Mouse (Mus musculus) monocyte, adult 5-6 weeks (primary cell): ENCODE measurements around the gene Ncbp1. TPM values are rescaled to one million over a fixed set of nuclear protein-coding genes. Genes with fewer than 3 reads are reported as not detected.
"Not testable (repeated sequence)": the region's sequence is repeated elsewhere in the genome, so short reads cannot be mapped to it uniquely, and the experiment has no call there.

Experiments
- ATAC-seq: fragments of 153-309, 156-312 bp; replicated peaks from 2 replicates; pipeline ENCODE4 v1.8.0; 2017; ENCODE audit warnings: mild to moderate bottlenecking; ENCODE audit not compliant: low TSS enrichment, insufficient number of reproducible peaks, severe bottlenecking, poor library complexity, low FRiP score
- total RNA-seq: library from RNA; stranded (forward); fragments of 200-1000, 200-491, 200-594 nt; gene quantifications from 3 replicates; pipeline ENCODE4 v1.2.3, GENCODE M21; 2017

Ncbp1 gene
- total RNA-seq, 1 experiment from 2014 or later = 45.6 TPM

GRCm38 (mm10) chr4:46186466-46186865 is 48.1 kb downstream of the Ncbp1 start:
- ATAC-seq = no peak

GRCm38 (mm10) chr4:46192011-46192410 is 53.6 kb downstream of the Ncbp1 start:
- not testable (repeated sequence) for ATAC-seq

- ATAC-seq = peak; percentile 91
These were observed 57.5 kb downstream of the Ncbp1 start, which contains the start of gene Xpa for GRCm38 (mm10) chr4:46195781-46196487. Gene Xpa, minus strand, starts transcription at chr4:46196311.

GRCm38 (mm10) chr4:46196513-46196912 is 58.1 kb downstream of the Ncbp1 start:
- no peak for ATAC-seq

- ATAC-seq = no peak
These were observed 59.7 kb downstream of the Ncbp1 start for GRCm38 (mm10) chr4:46198064-46198463.

GRCm38 (mm10) chr4:46201834-46202561 is 63.6 kb downstream of the Ncbp1 start:
- peak; percentile 58; the same call in 1 of the 2 replicates for ATAC-seq

GRCm38 (mm10) chr4:46202562-46203126 is 64.2 kb downstream of the Ncbp1 start:
- no peak for ATAC-seq

- ATAC-seq = no peak
These were observed 82.7 kb downstream of the Ncbp1 start for GRCm38 (mm10) chr4:46221090-46221489.

Other genes with a start within 250 kb of the Ncbp1 start
- 0.10 to 0.21 TPM in 2 of 3 replicates, not detected in the other for gene Ccdc180, start 248.3 kb upstream of the Ncbp1 start, total RNA-seq
- gene Tdrd7, start 173.3 kb upstream of the Ncbp1 start, total RNA-seq = 34.6 to 58.1 TPM (median 48.0 TPM) in 3 replicates
- gene Tmod1, start 99.7 kb upstream of the Ncbp1 start, total RNA-seq = 0.39 to 2.5 TPM (median 1.6 TPM) in 3 replicates
- 21.9 to 27.7 TPM (median 27.7 TPM) in 3 replicates for gene Tstd2, start 81 bp downstream of the Ncbp1 start, total RNA-seq
- 71.4 to 82.4 TPM (median 75.9 TPM) in 3 replicates for gene Xpa, start 57.7 kb downstream of the Ncbp1 start, total RNA-seq
- gene Foxe1, start 205.0 kb downstream of the Ncbp1 start, total RNA-seq = not detected in 3 replicates